Comparison of ENCODE assay signal across 8 mouse cellular contexts in the genomic region with DNA sequence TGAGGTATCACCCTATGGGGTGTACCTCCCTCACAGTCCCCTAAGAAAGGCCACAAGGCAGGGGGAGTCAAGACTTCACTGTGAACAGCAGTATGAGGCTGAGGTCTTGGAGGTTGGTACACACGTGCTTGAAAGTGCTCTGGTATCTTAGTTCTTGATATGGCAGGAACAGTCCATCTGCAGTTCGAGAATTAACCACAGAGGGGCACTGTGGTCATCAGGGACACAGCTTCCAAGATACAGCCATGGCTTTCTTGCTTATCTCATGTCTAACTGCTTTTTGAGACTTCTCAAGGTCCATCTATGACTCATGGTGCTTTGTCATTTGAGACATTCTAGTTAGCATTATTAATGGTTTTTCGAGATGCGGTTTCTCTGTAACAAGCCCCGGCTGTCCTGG. TPM values are rescaled to one million over a fixed set of nuclear protein-coding genes. Genes with fewer than 3 reads are reported as not detected.
DNase-seq lines count a peak whose midpoint lies in the region; ATAC-seq and TF ChIP-seq lines count a peak whose summit lies in the region.

No protein-coding gene starts in this region.

- H3K36me3 ChIP-seq in forebrain, postnatal 0 days (ENCODE audit: insufficient read depth) = no peaks in the 10 kb centered on the region
- H3K36me3 ChIP-seq in forebrain, embryonic 12.5 days (replicated peaks) = no peaks in the 10 kb centered on the region

- no peak overlapping the region for H3K9ac ChIP-seq in forebrain, postnatal 0 days
- no peak overlapping the region for H3K9ac ChIP-seq in forebrain, embryonic 12.5 days

- no peak overlapping the region for H3K27ac ChIP-seq in forebrain, postnatal 0 days (ENCODE audit: low read depth, low read length)
- no peak overlapping the region for H3K27ac ChIP-seq in forebrain, embryonic 12.5 days

- no peaks in the 10 kb centered on the region for H3K9me3 ChIP-seq in forebrain, postnatal 0 days (ENCODE audit: low read length)
- H3K9me3 ChIP-seq in forebrain, embryonic 12.5 days = no peaks in the 10 kb centered on the region

- peak; percentile 80 for TF ChIP-seq CTCF in forebrain, postnatal 0 days (IDR thresholded peaks at IDR 0.05; ENCODE audit: low read depth)

- no peak overlapping the region for H3K4me2 ChIP-seq in forebrain, postnatal 0 days (ENCODE audit: low read depth)
- no peak overlapping the region for H3K4me2 ChIP-seq in forebrain, embryonic 12.5 days

- DNase-seq in forebrain, postnatal 0 days = peak; percentile 73
- DNase-seq in cerebellum, postnatal 36 days = peak; percentile 81 to 90
- peak; percentile 41 to 71 for DNase-seq in gastrocnemius, postnatal 4 days (ENCODE audit: low spot score in 2 of 2)
- peak; percentile 76 for DNase-seq in layer of hippocampus, adult 9-11 months
- peak; percentile 88 for DNase-seq in lung, postnatal 14 days
- DNase-seq in spleen, adult 12 weeks (ENCODE audit: low spot score) = peak; percentile 75

- no peak for ATAC-seq in forebrain, postnatal 0 days
- no peak for ATAC-seq in forebrain, embryonic 12.5 days (ENCODE audit: low FRiP score)
- ATAC-seq in activated CD4-positive, CD25-positive, alpha-beta regulatory T cell, adult 4 months = peak; percentile 58

- H3K4me3 ChIP-seq in forebrain, postnatal 0 days (ENCODE audit: low read depth, low read length) = no peak overlapping the region
- no peak overlapping the region for H3K4me3 ChIP-seq in forebrain, embryonic 12.5 days (replicated peaks)

- peaks cover 5% of the 10 kb centered on the region; the same call in 1 of the 2 replicates for H3K4me1 ChIP-seq in forebrain, postnatal 0 days (ENCODE audit: insufficient read depth)
- H3K4me1 ChIP-seq in forebrain, embryonic 12.5 days = peaks cover 17% of the 10 kb centered on the region; the same call in 1 of the 2 replicates

- no peaks in the 10 kb centered on the region for H3K27me3 ChIP-seq in forebrain, postnatal 0 days (ENCODE audit: insufficient read depth, low read length)
- H3K27me3 ChIP-seq in forebrain, embryonic 12.5 days = peaks cover 18% of the 10 kb centered on the region

- WGBS in forebrain, postnatal 0 days = 29% methylated on average over 5 of the region's 5 CpGs
- WGBS in forebrain, embryonic 12.5 days = 31% methylated on average over 5 of the region's 5 CpGs

RNA-seq across cellular contexts. Expression of gene Slc2a3, which starts 3.0 kb away (rescaled TPM):
- 68.9 and 78.2 TPM in 2 replicates for total RNA-seq in forebrain, postnatal 0 days (2014; rRNA removed)
- polyA plus RNA-seq in forebrain, postnatal 0 days (2015; fragmentation: Nextera tagmentation; extraction: Ambion mirVana) = 27.3 and 41.6 TPM in 2 replicates
- polyA plus RNA-seq in forebrain, embryonic 12.5 days (2016; fragmentation: Nextera tagmentation; extraction: Ambion mirVana) = 17.7 and 24.2 TPM in 2 replicates
- polyA plus RNA-seq in activated CD4-positive, CD25-positive, alpha-beta regulatory T cell, adult 4 months (2017; shearing (Covaris generic)) = 10 to 100 TPM; 64.2 to 69.4 TPM
- 1 to 10 TPM; 2.7 to 4.8 TPM for total RNA-seq in gastrocnemius, postnatal 4 days (2021)

RNA-seq across cellular contexts. Expression of gene Foxj2, which starts 15.3 kb away (rescaled TPM):
- total RNA-seq in forebrain, postnatal 0 days (2014; rRNA removed) = 16.3 and 23.4 TPM in 2 replicates
- 6.7 and 8.1 TPM in 2 replicates for polyA plus RNA-seq in forebrain, postnatal 0 days (2015; fragmentation: Nextera tagmentation; extraction: Ambion mirVana)
- polyA plus RNA-seq in forebrain, embryonic 12.5 days (2016; fragmentation: Nextera tagmentation; extraction: Ambion mirVana) = 5.7 and 5.8 TPM in 2 replicates
- 1 to 10 TPM; 6.6 to 8.7 TPM for polyA plus RNA-seq in activated CD4-positive, CD25-positive, alpha-beta regulatory T cell, adult 4 months (2017; shearing (Covaris generic))
- total RNA-seq in gastrocnemius, postnatal 4 days (2021) = 10 to 100 TPM; 22.4 to 25.4 TPM

RNA-seq across cellular contexts. Expression of gene C3ar1, which starts 51.5 kb away (rescaled TPM):
- total RNA-seq in forebrain, postnatal 0 days (2014; rRNA removed) = 1.5 and 2.3 TPM in 2 replicates
- polyA plus RNA-seq in forebrain, postnatal 0 days (2015; fragmentation: Nextera tagmentation; extraction: Ambion mirVana) = 1.7 and 1.8 TPM in 2 replicates
- polyA plus RNA-seq in forebrain, embryonic 12.5 days (2016; fragmentation: Nextera tagmentation; extraction: Ambion mirVana) = 1.2 TPM in 2 replicates
- under 1 TPM in 1 of 2 experiments, not detected in 1; 0.60 TPM for polyA plus RNA-seq in activated CD4-positive, CD25-positive, alpha-beta regulatory T cell, adult 4 months (2017; shearing (Covaris generic))
- total RNA-seq in gastrocnemius, postnatal 4 days (2021) = 1 to 10 TPM; 4.7 TPM
